Mouse (Mus musculus) lung, adult 2 months (tissue): ENCODE measurements around the gene Emilin2. TPM values are rescaled to one million over a fixed set of nuclear protein-coding genes. Genes with fewer than 3 reads are reported as not detected.

Experiments used
- DNase-seq: peaks from one replicate; pipeline ENCODE4 v3.0.0; 2022
- H3K4me1 ChIP-seq: fragments of 200-500 bp; 2 replicates; pipeline ENCODE4 v1.6.1; 2011; ENCODE audit warnings: low read length; ENCODE audit not compliant: control insufficient read depth, insufficient read depth
- H3K4me3 ChIP-seq: fragments of 200-500 bp; replicated peaks from 2 replicates; pipeline ENCODE3; 2011; ENCODE audit warnings: low read depth, mild to moderate bottlenecking, control low read depth, low read length; ENCODE audit errors: extremely low read depth
- CTCF ChIP-seq: fragments of 200-500 bp; IDR thresholded peaks from 2 replicates; pipeline ENCODE4 v1.5.1; 2011; ENCODE audit warnings: mild to moderate bottlenecking, low read length, control low read depth; ENCODE audit not compliant: insufficient read depth
- POLR2A ChIP-seq: fragments of 200-500 bp; IDR thresholded peaks from 2 replicates; pipeline ENCODE4 v1.6.1; 2011; ENCODE audit warnings: low read depth, mild to moderate bottlenecking, control low read depth, low read length, borderline replicate concordance; ENCODE audit errors: extremely low read depth
- WGBS: fragments of 180-500 bp; shearing (Covaris S2); methylation state at CpG from one replicate; pipeline ENCODE4 v1.1.7; 2018; 5-methylcytosine and 5-hydroxymethylcytosine counted together
- polyA plus RNA-seq: library from polyadenylated mRNA; depleted of rRNA; stranded (reverse); fragments of >200 nt; gene quantifications from 2 replicates; pipeline ENCODE4 v1.2.3, GENCODE M21; 2012

Emilin2 gene
- polyA plus RNA-seq, 1 experiment = 17.3 TPM

GRCm38 (mm10) chr17:71289572-71290176, 22.1 kb downstream of the Emilin2 start:
- WGBS = 80% methylated on average over 6 of the region's 6 CpGs
- TF ChIP-seq POLR2A = no peak
- TF ChIP-seq CTCF = no peak
- DNase-seq = no peak
- Histone ChIP-seq H3K4me3 (no peak overlapping the region), H3K4me1 (peaks cover 2% of the 10 kb centered on the region; the same call in 1 of the 2 replicates)

- Histone ChIP-seq H3K4me3 (no peak overlapping the region), H3K4me1 (peaks cover 2% of the 10 kb centered on the region; the same call in 1 of the 2 replicates)
- 86% methylated on average over 10 of the region's 10 CpGs for WGBS
- TF ChIP-seq CTCF = no peak
- no peak for TF ChIP-seq POLR2A
- DNase-seq = no peak
Observed at GRCm38 (mm10) chr17:71288808-71289548, 22.8 kb downstream of the Emilin2 start.

DNA sequence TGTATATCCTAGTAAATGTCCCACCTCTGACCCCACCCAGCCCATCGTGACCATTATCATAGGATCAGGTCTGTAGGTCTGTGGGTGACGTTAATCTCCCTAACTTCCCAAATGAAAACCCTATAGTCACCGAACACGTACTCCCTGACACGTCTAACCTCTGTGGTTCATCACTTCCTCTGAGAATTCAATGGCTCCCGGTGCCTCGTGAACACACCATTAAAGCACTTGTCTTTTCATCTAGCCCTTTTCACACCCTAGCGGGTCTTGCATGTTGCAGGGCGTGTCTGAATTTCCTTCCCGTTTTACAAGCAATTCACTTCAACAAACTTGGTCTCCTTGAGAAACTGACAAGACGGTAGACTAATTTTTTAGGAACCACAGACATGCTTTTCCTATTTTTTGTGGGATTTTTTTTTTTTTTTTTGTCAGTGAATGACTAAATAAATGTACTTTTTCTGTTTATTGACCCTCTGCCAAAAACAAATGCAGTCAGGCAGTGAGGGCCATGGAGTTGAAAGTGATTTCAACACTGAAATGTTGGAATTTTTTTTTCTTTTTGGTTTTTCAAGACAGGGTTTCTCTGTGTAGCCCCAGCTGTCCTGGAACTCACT, 23.5 kb downstream of the Emilin2 start:
- WGBS = 64% methylated on average over 11 of the region's 11 CpGs
- no peak for TF ChIP-seq POLR2A
- TF ChIP-seq CTCF = no peak

GRCm38 (mm10) chr17:71287586-71287985, 24.2 kb downstream of the Emilin2 start:
- WGBS = 92% methylated on average over 7 of the region's 7 CpGs
- peaks cover 2% of the 10 kb centered on the region; the same call in 1 of the 2 replicates for H3K4me1 ChIP-seq
- H3K4me3 ChIP-seq = no peak overlapping the region
- TF ChIP-seq CTCF = no peak
- TF ChIP-seq POLR2A = no peak
- no peak for DNase-seq

More for the DNA sequence above, 23.5 kb downstream of the Emilin2 start:
- Histone ChIP-seq H3K4me3 (no peak overlapping the region), H3K4me1 (peaks cover 2% of the 10 kb centered on the region; the same call in 1 of the 2 replicates)
- DNase-seq = no peak

DNA sequence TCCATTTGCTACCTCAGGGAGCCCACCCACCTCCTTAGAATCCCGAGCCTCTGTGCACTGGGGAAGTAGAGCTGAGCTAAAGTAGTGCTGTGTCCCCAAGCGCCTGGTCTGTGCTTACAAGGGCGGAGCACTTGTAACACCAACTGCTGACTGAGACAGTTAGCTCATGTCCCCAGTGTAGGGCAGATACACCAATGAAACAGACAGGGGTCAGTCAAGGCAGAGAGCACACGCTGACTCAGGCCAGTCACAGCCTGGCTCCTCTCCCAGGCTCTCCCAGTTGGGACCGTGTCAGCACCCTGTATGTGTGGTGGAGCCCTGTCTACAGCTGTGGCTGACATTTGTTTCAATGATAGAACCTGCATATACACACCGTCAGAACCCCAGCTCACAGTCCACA, 25.8 kb downstream of the Emilin2 start:
- Histone ChIP-seq H3K4me1 (peaks cover 2% of the 10 kb centered on the region; the same call in 1 of the 2 replicates), H3K4me3 (no peak overlapping the region)
- 65% methylated on average over 6 of the region's 6 CpGs for WGBS
- no peak for DNase-seq
- TF ChIP-seq POLR2A (no peak), CTCF (no peak)

GRCm38 (mm10) chr17:71284890-71285289, 26.9 kb downstream of the Emilin2 start:
- Histone ChIP-seq H3K4me3 (no peak overlapping the region), H3K4me1 (peaks cover 2% of the 10 kb centered on the region; the same call in 1 of the 2 replicates)
- no peak for DNase-seq
- TF ChIP-seq POLR2A (no peak), CTCF (no peak)
- WGBS = 31% methylated on average over 6 of the region's 6 CpGs

DNA sequence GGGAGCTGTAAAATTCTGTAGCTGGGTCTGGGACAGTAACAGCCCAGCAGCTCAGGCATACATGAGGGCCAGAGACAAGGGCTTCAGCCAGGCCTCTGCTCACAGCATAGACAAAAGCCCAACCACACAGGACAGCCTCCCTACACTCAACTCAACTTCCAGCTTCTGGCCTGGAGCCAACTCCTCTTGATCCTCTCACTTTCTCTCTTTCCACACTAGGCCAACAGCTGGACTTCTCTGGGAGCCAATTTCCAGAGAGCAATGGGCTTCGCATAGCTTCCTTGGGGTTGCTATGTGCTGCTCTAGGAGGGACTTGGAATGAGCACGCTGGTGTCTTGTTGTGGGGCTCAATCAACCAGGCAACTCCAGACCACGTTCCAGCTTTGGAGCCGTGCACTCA, 28.5 kb downstream of the Emilin2 start:
- TF ChIP-seq CTCF = no peak
- no peak for TF ChIP-seq POLR2A
- peaks cover 2% of the 10 kb centered on the region; the same call in 1 of the 2 replicates for H3K4me1 ChIP-seq
- WGBS = 56% methylated on average over 4 of the region's 4 CpGs
- H3K4me3 ChIP-seq = no peak overlapping the region
- DNase-seq = no peak

DNA sequence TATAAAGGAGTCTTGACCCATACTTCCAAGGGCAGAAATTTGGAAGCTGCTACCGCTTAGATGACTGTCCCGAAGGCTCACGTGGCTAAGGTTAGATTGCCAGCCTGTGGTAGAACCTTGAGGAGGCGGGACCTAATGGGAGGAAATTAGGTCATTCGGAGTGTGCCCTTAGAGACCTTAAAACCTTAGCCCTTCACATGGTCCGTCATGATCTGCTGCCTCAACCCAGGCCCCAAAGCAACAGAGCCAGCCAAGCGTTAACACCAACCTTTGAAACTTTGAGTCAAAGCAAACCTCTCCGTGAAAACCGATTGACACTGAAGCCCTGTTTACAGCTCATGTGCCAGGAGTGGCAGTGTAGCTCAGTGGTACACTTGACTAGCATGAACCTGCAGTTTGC, 29.1 kb downstream of the Emilin2 start:
- no peak overlapping the region for H3K4me3 ChIP-seq
- peaks cover 2% of the 10 kb centered on the region; the same call in 1 of the 2 replicates for H3K4me1 ChIP-seq
- DNase-seq = no peak
- WGBS = 88% methylated on average over 9 of the region's 9 CpGs
- TF ChIP-seq POLR2A (no peak), CTCF (no peak)

DNA sequence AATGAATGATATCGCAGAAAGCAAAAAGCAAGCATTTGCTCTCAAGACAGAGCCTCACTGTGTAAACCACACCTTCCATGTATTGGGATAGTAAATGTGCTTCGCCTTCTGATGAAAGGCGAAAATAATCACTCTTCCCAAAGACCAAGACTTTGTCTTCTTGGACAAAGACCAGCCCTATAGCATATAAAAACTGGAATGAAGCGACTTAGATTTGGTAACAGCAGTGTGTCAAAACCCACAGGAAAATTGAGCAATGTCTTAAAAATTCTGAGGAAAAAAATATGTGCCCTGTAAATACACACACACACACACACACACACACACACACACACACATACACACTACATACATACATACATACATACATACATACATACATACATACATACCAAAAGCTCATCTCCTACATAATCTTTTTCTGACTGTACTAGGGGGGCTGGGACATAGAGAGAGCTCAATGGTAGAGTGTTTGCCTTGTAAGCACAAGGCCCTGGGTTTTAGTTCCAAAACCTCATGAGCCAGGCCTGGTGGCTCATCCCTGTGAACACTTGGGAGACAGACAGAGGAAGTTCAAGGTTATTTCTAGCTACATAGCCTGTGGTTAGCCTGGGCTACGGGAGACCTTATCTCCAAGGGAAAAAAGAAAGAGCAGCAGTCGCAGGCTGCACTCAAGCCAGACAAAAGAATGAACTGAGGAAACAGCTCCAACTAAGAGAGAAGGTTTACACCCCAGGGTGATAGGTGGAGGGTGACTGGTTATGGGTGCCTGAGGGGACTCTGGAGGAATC, 33.9 kb downstream of the Emilin2 start:
- DNase-seq = no peak
- Histone ChIP-seq H3K4me3 (no peak overlapping the region), H3K4me1 (no peaks in the 10 kb centered on the region)
- WGBS = 81% methylated on average over 6 of the region's 6 CpGs
- TF ChIP-seq CTCF = no peak
- TF ChIP-seq POLR2A = no peak

GRCm38 (mm10) chr17:71276771-71277170, 35.0 kb downstream of the Emilin2 start:
- 63% methylated on average over 10 of the region's 10 CpGs for WGBS
- Histone ChIP-seq H3K4me3 (no peak overlapping the region), H3K4me1 (no peaks in the 10 kb centered on the region)
- DNase-seq = no peak
- TF ChIP-seq POLR2A (no peak), CTCF (no peak)
